Mouse (Mus musculus): ENCODE results near the gene Tlx1.

The Tlx1 gene

DNA sequence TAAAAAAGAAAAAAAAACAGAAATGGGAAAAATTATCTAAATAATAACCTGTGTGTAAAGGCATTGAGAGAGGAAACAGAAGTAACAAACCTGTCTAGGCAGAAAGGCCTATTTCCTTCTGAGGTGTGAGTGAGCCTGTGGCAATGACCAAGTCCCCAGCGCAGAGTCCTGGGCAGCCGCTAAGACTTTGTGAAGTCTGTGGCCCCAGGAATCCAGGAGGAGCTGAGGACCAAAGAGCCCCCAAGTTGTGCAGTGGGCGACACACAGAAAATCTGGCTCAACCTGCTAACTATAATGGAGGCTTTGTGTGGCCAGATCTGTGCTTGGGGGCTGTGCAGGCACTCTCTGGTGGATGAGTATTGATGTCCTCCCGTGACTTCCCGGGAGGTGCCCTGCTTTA is 9.0 kb downstream of the Tlx1 start:
- no peak for DNase-seq

GRCm38 (mm10) chr19:45159991-45160390 is 9.5 kb downstream of the Tlx1 start:
- DNase-seq, result no peak

GRCm38 (mm10) chr19:45160523-45160922 is 10.0 kb downstream of the Tlx1 start:
- DNase-seq, result no peak

- DNase-seq, result peak; percentile 85
These were observed 10.6 kb downstream of the Tlx1 start for GRCm38 (mm10) chr19:45161093-45161492.

DNA sequence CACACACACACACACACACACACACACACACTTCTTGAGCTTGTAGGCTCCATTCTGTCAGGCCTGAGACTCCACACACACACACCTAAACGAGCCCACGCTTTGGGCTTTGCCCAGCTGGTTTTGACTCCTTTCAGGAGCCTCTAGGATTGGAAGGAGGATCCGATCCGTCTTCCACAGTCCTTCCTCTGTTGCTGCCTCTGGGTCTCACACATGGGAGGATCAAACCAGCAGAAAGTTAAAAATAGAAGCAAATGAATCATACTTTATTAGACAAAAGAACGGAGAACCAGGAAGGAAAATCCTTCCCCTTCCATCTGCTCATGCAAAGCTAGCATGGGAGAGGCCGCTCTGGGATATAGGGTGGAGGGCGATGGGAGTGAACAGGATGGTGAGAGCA is 11.7 kb downstream of the Tlx1 start:
- DNase-seq, result no peak

DNA sequence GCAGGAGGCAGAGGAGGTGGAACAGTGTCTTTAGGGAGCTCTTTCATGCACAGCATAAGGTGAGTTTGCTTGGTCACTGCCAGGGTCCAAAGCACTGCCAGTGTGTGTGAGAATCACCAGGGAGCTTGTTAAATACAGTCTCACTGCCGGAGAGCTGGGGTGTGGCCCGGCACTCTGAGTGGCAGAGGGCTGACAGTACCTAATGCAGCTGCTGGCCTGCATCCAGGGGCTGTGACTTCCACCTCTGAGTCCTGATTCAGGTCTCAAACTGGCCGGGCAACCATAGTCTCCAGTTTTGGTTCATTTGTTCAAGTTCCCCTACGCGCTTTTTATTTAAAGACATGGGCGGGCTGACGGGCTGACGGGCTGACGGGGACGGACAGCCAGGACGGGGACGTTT is 12.4 kb downstream of the Tlx1 start:
- DNase-seq, result no peak

- no peak for DNase-seq
These were observed 20.0 kb downstream of the Tlx1 start for GRCm38 (mm10) chr19:45170451-45170850.

DNA sequence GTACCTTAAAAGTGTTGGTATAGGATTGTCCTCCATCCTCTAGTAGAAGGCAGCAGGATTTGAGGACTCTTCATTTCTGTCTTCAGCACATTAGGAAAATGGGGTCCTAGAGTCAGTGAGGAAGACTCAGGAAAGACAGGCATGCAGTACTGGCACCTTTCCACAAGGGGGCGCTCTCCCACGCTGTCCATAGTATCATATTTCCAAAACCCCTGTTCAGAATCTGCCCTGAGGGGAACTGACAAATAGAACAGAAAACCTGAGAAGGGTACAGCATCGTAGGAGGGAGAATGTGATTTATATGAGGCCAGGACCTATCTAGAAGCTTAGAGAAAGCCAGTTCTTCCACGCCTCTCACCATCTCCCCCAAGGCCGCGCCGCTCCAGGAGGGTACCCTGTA is 24.3 kb downstream of the Tlx1 start:
- no peak for DNase-seq

GRCm38 (mm10) chr19:45176269-45176668 is 25.8 kb downstream of the Tlx1 start:
- DNase-seq, result no peak

DNA sequence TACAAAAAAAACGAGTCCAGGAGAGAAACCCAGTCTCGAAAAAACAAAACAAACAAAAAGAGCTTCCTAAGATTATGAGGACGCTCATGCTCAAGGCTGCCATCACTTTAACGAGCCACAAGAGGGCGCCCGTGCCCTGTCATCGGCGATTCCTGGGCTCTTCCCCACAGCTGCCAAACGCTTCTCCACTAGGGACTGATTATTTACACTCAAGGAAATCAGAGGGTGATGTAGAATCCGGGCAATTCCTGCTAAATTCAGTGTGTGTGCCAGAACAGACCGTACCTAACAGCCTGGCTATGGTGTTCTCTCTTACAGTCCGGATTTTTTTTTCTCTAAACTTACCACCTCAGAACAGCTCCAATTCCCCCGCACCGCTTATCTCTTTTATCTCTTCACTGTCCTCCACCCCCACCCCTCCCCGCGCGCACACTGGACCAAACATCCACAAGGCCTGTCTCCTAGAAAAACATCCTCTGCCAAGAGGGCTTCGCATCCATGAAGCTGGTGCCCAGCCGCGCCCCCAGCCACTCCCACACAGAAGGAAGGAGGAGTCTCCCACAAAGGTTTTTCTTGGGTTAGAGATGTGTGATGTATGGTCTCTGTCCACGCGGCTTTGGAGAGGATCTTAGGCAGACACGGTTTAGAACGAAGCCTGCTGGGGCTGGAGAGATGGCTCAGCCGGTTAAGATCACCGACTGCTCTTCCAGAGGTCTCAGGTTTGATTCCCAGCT is 26.7 kb downstream of the Tlx1 start:
- peak; percentile 85 for DNase-seq

GRCm38 (mm10) chr19:45179451-45179850 is 29.0 kb downstream of the Tlx1 start:
- DNase-seq, result no peak

DNA sequence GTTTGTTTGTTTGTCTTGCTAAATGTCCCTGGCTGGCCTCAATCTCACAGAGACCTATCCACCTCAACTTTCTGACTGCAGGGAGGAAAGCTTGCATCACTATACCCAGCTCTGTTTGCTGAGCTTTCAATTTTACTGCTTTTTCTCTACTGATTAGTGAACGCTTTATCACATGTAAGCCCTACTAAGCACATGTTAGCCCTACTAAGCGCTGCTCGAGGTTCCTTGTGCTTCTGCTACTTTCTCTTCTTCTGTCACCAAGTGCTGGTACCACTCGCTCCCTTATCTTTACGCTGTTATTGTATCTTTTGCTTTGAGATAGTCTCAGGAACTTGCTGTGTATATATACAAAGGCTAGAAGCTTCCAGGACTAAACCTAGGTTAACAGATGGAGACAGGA is 30.0 kb downstream of the Tlx1 start:
- no peak for DNase-seq

DNA sequence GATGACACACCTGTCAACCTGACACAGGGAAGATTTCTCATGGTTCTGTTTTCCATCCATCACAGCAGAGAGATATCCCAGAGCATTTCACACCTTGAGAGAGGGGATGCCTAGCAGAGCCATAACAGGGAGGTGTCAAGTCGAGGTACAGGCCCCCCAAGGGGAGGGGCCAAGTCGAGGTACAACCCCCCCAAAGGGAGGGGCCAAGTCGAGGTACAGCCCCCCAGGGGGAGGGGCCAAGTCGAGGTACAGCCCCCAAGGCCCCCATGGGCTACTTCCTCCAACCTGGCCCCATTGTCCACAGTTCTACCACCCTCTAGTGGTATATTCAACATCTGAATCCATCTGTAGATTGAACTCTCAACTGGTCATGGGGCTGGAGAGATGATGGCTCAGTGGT is 44.2 kb downstream of the Tlx1 start:
- no peak for DNase-seq

GRCm38 (mm10) chr19:45196967-45197366 is 46.5 kb downstream of the Tlx1 start:
- DNase-seq, result no peak

GRCm38 (mm10) chr19:45205311-45206105 is 55.0 kb downstream of the Tlx1 start:
- no peak for DNase-seq

All from kidney, postnatal 10 days (tissue).